Comparison of ENCODE assay signal across 19 mouse cellular contexts in the genomic region with DNA sequence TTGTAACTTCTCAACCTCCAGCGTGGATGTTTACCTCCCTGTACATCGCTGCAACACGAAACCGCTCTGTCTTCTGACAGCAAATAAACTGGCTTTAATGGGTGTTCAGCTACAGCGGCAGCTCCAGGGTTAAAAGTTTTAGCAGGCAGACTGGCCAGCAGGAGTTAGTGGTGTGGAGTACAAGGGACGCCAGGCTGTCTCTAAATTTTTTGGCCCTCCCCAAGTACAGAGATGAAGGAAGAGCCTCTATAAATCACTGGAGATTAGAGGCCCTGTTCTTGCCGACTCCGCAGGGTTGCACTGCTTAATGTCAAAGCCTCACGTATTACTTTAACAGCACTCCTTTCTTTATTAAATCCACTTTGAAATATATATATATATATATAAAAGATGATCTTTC.
DNase-seq lines count a peak whose midpoint lies in the region; ATAC-seq lines count a peak whose summit lies in the region.
"Had no signal": no experiment of that assay in that cellular context is flagged by ENCODE, and none has a peak within 500 bp of the region (broad histone marks: within the 10 kb centered on the region; RNA-seq: fewer than 3 reads in every experiment).

No protein-coding gene starts in this region.

- WGBS in kidney, embryonic 15.5 days = 17% methylated on average over 9 of the region's 9 CpGs
- 4% methylated on average over 9 of the region's 9 CpGs for whole genome bisulfite sequencing in limb, embryonic 11.5 days

- no peak overlapping the region for H3K4me3 ChIP-seq in kidney, embryonic 15.5 days (replicated peaks)
- H3K4me3 ChIP-seq in limb, embryonic 11.5 days (ENCODE audit: low read depth, low read length) = no peak overlapping the region
- H3K4me3 ChIP-seq: forebrain, embryonic 15.5 days; limb, embryonic 13.5 days; liver, embryonic 15.5 days; neural tube, embryonic 13.5 days had no signal

- DNase-seq in kidney, adult 18-20 months = no peak
- peak; percentile 15 for DNase-seq in urinary bladder, adult 2 months (ENCODE audit: low spot score)
- no peak for DNase-seq in urinary bladder, postnatal 10 days (ENCODE audit: low spot score)
- DNase-seq in limb, embryonic 11.5 days (ENCODE audit: low spot score) = peak; percentile 64
- DNase-seq in thymus, postnatal 10 days (ENCODE audit: low spot score in 2 of 2) = no peak
- no peak for DNase-seq in frontal cortex, postnatal 25 days (ENCODE audit: low spot score in 2 of 2)
- DNase-seq: adrenal gland, adult 2 months; cerebellum, adult 11 months; cerebellum, postnatal 36 days; gastrocnemius, postnatal 36 days; heart, postnatal 4 days; thymus, postnatal 25 days had no signal

- H3K4me2 ChIP-seq in kidney, embryonic 15.5 days = no peak overlapping the region
- no peak overlapping the region for H3K4me2 ChIP-seq in limb, embryonic 11.5 days (ENCODE audit: low read depth, severe bottlenecking)
- H3K4me2 ChIP-seq: forebrain, embryonic 15.5 days; heart, embryonic 11.5 days; limb, embryonic 13.5 days; liver, embryonic 15.5 days; neural tube, embryonic 13.5 days had no signal

- peak; percentile 80 for ATAC-seq in kidney, embryonic 15.5 days (replicated peaks; ENCODE audit: low FRiP score)
- ATAC-seq in limb, embryonic 11.5 days (ENCODE audit: insufficient number of reproducible peaks, low FRiP score, low TSS enrichment, low read depth) = peak; percentile 24; the same call in 1 of the 2 replicates
- ATAC-seq: forebrain, embryonic 15.5 days; hindbrain, postnatal 0 days had no signal

- no peaks in the 10 kb centered on the region for H3K9me3 ChIP-seq in kidney, embryonic 15.5 days (replicated peaks)
- H3K9me3 ChIP-seq in limb, embryonic 11.5 days (ENCODE audit: control insufficient read depth, low read length) = no peaks in the 10 kb centered on the region
- H3K9me3 ChIP-seq: forebrain, embryonic 15.5 days; limb, embryonic 13.5 days; liver, embryonic 15.5 days; neural tube, embryonic 13.5 days had no signal

- peak overlapping the region; percentile 67 for H3K27ac ChIP-seq in kidney, embryonic 15.5 days
- no peak overlapping the region for H3K27ac ChIP-seq in limb, embryonic 11.5 days (replicated peaks; ENCODE audit: low read depth, low read length)
- H3K27ac ChIP-seq: forebrain, embryonic 15.5 days; hindbrain, postnatal 0 days; limb, embryonic 13.5 days; liver, embryonic 15.5 days; neural tube, embryonic 13.5 days had no signal

- H3K27me3 ChIP-seq in kidney, embryonic 15.5 days = no peaks in the 10 kb centered on the region
- peaks cover 8% of the 10 kb centered on the region; the same call in 1 of the 2 replicates for H3K27me3 ChIP-seq in limb, embryonic 11.5 days (ENCODE audit: control insufficient read depth, insufficient read depth, low read length)

- H3K4me1 ChIP-seq in kidney, embryonic 15.5 days = peaks cover 66% of the 10 kb centered on the region
- H3K4me1 ChIP-seq in limb, embryonic 11.5 days (ENCODE audit: control insufficient read depth, insufficient read depth, low read length) = peaks cover 62% of the 10 kb centered on the region
- H3K4me1 ChIP-seq: liver, embryonic 15.5 days had no signal

- no peak overlapping the region for H3K9ac ChIP-seq in kidney, embryonic 15.5 days
- no peak overlapping the region for H3K9ac ChIP-seq in limb, embryonic 11.5 days (ENCODE audit: low read length)
- H3K9ac ChIP-seq: forebrain, embryonic 15.5 days; limb, embryonic 13.5 days; liver, embryonic 15.5 days; neural tube, embryonic 13.5 days had no signal

- H3K36me3 ChIP-seq in kidney, embryonic 15.5 days = no peaks in the 10 kb centered on the region
- H3K36me3 ChIP-seq in limb, embryonic 11.5 days (ENCODE audit: control insufficient read depth, insufficient read depth, low read length) = no peaks in the 10 kb centered on the region
- H3K36me3 ChIP-seq: forebrain, embryonic 15.5 days; limb, embryonic 13.5 days; liver, embryonic 15.5 days; neural tube, embryonic 13.5 days had no signal

Comparison
In these comparisons a context has a peak if more than half of its experiments do, and no peak if none do; other contexts are left out.
1. DNase-seq: peak in urinary bladder, adult 2 months (single experiment) and limb, embryonic 11.5 days (single experiment); none in kidney, adult 18-20 months (single experiment), urinary bladder, postnatal 10 days (single experiment), thymus, postnatal 10 days (0 of 2) and frontal cortex, postnatal 25 days (0 of 2).